Mouse (Mus musculus): ENCODE results near the gene Agbl5. TPM values are rescaled to one million over a fixed set of nuclear protein-coding genes. Genes with fewer than 3 reads are reported as not detected.
A peak's percentile ranks its signal among the peaks of the same experiment; 100 is the strongest.

Agbl5 gene
- polyA plus RNA-seq, 1 experiment from 2014 or later, result 18.4 TPM

DNA sequence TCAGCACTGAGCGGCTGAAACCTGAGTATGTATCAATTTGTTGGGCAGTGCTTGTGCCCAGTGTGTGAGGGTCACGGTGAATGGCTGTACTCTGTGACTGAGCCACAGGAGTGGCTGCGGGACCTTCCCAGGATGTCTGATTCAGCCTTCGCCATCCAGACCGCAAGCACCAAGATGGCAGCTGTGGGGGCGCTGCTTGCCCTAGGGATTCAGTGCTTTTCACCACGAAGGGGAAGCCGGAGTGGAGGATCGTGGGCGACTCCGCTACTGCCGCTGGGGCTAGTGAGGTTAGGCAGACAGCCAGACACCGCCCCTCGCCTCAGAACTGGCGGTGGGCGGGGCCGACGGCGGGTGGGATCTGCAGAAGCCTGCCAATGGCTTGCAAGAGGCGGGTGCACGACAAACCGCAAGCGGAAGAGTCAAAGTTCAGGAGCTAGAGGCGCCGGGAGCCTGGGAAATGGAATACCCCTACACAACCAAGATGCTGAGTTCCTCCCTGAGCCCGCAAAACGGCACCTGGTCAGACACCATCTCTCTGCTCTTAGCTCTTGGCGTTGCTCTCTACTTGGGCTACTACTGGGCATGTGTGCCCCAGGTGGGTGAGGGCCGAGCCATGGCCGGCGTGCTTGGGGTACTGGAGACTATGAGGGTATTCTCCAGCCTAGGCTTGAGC lies 61.3 kb downstream of the Agbl5 start:
- Histone ChIP-seq H3K27me3 (ENCODE audit: control insufficient read depth, insufficient read depth, low read length) (no peaks in the 10 kb centered on the region), H3K27ac (ENCODE audit: low read length) (peak overlapping the region; percentile 76), H3K4me1 (ENCODE audit: control insufficient read depth, insufficient read depth, low read length) (peaks cover 17% of the 10 kb centered on the region), H3K4me2 (ENCODE audit: low read depth, low read length) (peak overlapping the region; percentile 88), H3K9ac (ENCODE audit: low read length) (peak overlapping the region; percentile 72), H3K9me3 (replicated peaks; ENCODE audit: control insufficient read depth, low read length) (no peaks in the 10 kb centered on the region), H3K36me3 (ENCODE audit: control insufficient read depth, insufficient read depth, low read length) (peaks cover 15% of the 10 kb centered on the region; the same call in 1 of the 2 replicates), H3K4me3 (replicated peaks; ENCODE audit: low read length) (peak overlapping the region; percentile 70)
- under 1% methylated on average over 31 of the region's 31 CpGs for WGBS
- ATAC-seq (ENCODE audit: insufficient read depth, low FRiP score), result peak; percentile 84

DNA sequence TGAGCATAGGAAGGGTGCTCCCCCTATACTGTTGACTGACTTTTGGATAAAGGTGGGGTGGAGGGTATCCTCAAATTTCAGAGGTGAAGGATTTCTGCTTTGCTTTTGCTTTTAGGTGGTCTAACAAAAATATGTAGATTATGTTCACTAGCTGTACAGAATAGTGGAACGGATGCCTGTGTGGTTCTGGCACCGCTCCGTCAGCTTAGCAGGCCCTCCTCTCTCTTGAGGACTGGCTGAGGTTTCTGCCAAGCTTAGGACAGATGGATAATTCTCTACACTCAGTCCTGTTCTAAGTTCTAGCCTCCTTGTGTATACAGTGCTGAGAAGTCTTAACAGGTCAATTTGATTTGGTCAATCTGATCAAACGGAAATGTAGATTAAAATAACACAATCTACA lies 62.0 kb downstream of the Agbl5 start:
- peaks cover 16% of the 10 kb centered on the region; the same call in 1 of the 2 replicates for H3K36me3 ChIP-seq (ENCODE audit: control insufficient read depth, insufficient read depth, low read length)
- 57% methylated on average over 4 of the region's 4 CpGs for WGBS
- H3K9ac ChIP-seq (ENCODE audit: low read length), result peak overlapping the region; percentile 72
- peak overlapping the region; percentile 70 for H3K4me3 ChIP-seq (replicated peaks; ENCODE audit: low read length)
- peak overlapping the region; percentile 88 for H3K4me2 ChIP-seq (ENCODE audit: low read depth, low read length)
- peak overlapping the region; percentile 76 for H3K27ac ChIP-seq (ENCODE audit: low read length)
- H3K4me1 ChIP-seq (ENCODE audit: control insufficient read depth, insufficient read depth, low read length), result peaks cover 17% of the 10 kb centered on the region
- ATAC-seq (ENCODE audit: insufficient read depth, low FRiP score), result no peak
- H3K9me3 ChIP-seq (replicated peaks; ENCODE audit: control insufficient read depth, low read length), result no peaks in the 10 kb centered on the region
- no peaks in the 10 kb centered on the region for H3K27me3 ChIP-seq (ENCODE audit: control insufficient read depth, insufficient read depth, low read length)

DNA sequence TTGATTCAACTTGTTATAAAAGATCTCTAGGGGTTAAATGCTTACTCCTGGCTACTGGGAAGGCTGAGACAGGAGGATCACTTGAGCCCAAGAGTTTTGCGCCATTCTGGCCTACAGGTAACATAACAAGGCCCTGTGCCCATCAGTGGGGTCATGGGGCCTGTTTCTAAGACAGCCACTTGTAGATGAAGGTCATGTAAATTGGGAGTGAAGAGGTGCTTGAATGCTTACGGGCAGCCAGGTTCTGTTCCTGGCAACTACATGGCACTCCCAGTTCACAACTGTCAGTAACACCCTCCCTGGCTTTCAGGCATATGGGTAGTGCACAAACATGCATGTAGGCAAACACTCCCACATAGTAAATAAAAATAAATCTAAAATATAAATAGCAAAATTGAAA lies 62.4 kb downstream of the Agbl5 start:
- WGBS, result 86% methylated on average over 2 of the region's 2 CpGs
- Histone ChIP-seq H3K36me3 (ENCODE audit: control insufficient read depth, insufficient read depth, low read length) (peaks cover 16% of the 10 kb centered on the region; the same call in 1 of the 2 replicates), H3K4me1 (ENCODE audit: control insufficient read depth, insufficient read depth, low read length) (peaks cover 17% of the 10 kb centered on the region), H3K27me3 (ENCODE audit: control insufficient read depth, insufficient read depth, low read length) (no peaks in the 10 kb centered on the region), H3K9me3 (replicated peaks; ENCODE audit: control insufficient read depth, low read length) (no peaks in the 10 kb centered on the region), H3K4me3 (replicated peaks; ENCODE audit: low read length) (no peak overlapping the region), H3K9ac (ENCODE audit: low read length) (no peak overlapping the region), H3K4me2 (ENCODE audit: low read depth, low read length) (no peak overlapping the region), H3K27ac (ENCODE audit: low read length) (no peak overlapping the region)
- no peak for ATAC-seq (ENCODE audit: insufficient read depth, low FRiP score)

DNA sequence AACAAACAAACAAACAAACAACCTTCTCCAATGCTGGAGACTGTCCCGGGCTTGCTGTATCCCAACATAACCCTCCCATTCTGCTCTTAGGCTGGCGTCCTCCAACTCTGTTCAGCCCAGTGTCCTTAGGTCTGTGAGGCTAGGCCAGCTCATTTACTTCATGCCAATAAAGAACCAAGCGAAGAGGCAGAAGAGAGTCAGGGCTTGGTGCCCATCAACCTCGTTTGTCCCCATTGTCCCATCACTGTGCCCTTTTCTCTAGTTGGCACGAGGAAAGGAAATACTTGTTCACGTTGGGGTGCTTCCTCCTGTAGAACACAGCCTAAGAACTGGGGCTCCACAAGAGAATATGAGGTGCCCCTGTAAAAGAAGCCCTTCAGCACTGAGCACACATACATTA lies 63.2 kb downstream of the Agbl5 start:
- H3K36me3 ChIP-seq (ENCODE audit: control insufficient read depth, insufficient read depth, low read length), result peaks cover 16% of the 10 kb centered on the region; the same call in 1 of the 2 replicates
- no peaks in the 10 kb centered on the region for H3K9me3 ChIP-seq (replicated peaks; ENCODE audit: control insufficient read depth, low read length)
- ATAC-seq (ENCODE audit: insufficient read depth, low FRiP score), result no peak
- H3K4me2 ChIP-seq (ENCODE audit: low read depth, low read length), result no peak overlapping the region
- peaks cover 17% of the 10 kb centered on the region for H3K4me1 ChIP-seq (ENCODE audit: control insufficient read depth, insufficient read depth, low read length)
- no peaks in the 10 kb centered on the region for H3K27me3 ChIP-seq (ENCODE audit: control insufficient read depth, insufficient read depth, low read length)
- no peak overlapping the region for H3K27ac ChIP-seq (ENCODE audit: low read length)
- WGBS, result 86% methylated on average over 6 of the region's 6 CpGs
- H3K4me3 ChIP-seq (replicated peaks; ENCODE audit: low read length), result no peak overlapping the region
- no peak overlapping the region for H3K9ac ChIP-seq (ENCODE audit: low read length)

DNA sequence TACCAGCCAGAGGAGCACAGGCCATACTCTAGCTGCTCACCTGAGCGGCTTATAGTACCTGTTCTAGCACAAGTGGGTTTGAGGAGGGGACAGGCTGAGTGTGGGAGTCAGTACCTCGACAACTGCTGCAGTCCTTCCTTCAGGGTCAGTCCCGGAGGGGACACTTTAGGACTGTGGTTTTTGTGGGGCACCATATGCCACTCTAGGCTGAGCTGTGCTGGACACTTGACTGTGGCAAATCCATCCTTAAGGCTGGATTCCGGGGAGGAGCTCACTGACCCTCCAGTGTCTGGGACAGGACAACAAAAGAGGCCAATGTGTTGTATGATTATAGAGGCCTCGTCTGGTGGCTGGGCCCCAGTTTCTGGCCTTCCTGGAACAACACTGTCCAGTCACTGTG lies 64.1 kb downstream of the Agbl5 start:
- ATAC-seq (ENCODE audit: insufficient read depth, low FRiP score), result no peak
- 83% methylated on average over 5 of the region's 5 CpGs for WGBS

DNA sequence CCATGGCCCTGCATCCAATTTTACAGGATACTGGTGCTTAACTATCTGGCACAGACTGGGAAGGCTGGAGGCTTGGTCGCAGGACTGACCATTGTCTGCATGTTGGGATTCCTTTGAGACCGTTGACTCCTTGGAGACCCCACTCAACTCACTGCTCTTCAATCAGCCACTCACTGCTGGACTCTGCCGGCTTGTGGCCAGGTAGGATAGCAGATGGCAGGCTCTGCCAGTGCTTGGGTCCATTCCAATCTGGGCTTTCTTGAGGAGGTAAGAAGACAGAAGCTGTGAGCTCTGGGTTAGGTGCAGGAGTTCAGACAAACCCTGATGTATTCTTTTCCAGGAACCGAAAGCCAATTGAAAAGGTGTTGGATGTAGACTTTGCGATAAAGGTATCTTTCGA lies 65.6 kb downstream of the Agbl5 start:
- peaks cover 26% of the 10 kb centered on the region; the same call in 1 of the 2 replicates for H3K36me3 ChIP-seq (ENCODE audit: control insufficient read depth, insufficient read depth, low read length)
- 92% methylated on average over 6 of the region's 6 CpGs for WGBS
- no peaks in the 10 kb centered on the region for H3K9me3 ChIP-seq (replicated peaks; ENCODE audit: control insufficient read depth, low read length)
- H3K4me2 ChIP-seq (ENCODE audit: low read depth, low read length), result no peak overlapping the region
- no peak overlapping the region for H3K9ac ChIP-seq (ENCODE audit: low read length)
- H3K27ac ChIP-seq (ENCODE audit: low read length), result no peak overlapping the region
- peaks cover 28% of the 10 kb centered on the region for H3K4me1 ChIP-seq (ENCODE audit: control insufficient read depth, insufficient read depth, low read length)
- no peaks in the 10 kb centered on the region for H3K27me3 ChIP-seq (ENCODE audit: control insufficient read depth, insufficient read depth, low read length)
- no peak overlapping the region for H3K4me3 ChIP-seq (replicated peaks; ENCODE audit: low read length)
- ATAC-seq (ENCODE audit: insufficient read depth, low FRiP score), result no peak

More for the DNA sequence above, 64.1 kb downstream of the Agbl5 start:
- Histone ChIP-seq H3K4me1 (ENCODE audit: control insufficient read depth, insufficient read depth, low read length) (peaks cover 18% of the 10 kb centered on the region), H3K9me3 (replicated peaks; ENCODE audit: control insufficient read depth, low read length) (no peaks in the 10 kb centered on the region), H3K27ac (ENCODE audit: low read length) (no peak overlapping the region), H3K27me3 (ENCODE audit: control insufficient read depth, insufficient read depth, low read length) (no peaks in the 10 kb centered on the region), H3K36me3 (ENCODE audit: control insufficient read depth, insufficient read depth, low read length) (peaks cover 19% of the 10 kb centered on the region; the same call in 1 of the 2 replicates), H3K9ac (ENCODE audit: low read length) (no peak overlapping the region), H3K4me3 (replicated peaks; ENCODE audit: low read length) (no peak overlapping the region), H3K4me2 (ENCODE audit: low read depth, low read length) (no peak overlapping the region)

DNA sequence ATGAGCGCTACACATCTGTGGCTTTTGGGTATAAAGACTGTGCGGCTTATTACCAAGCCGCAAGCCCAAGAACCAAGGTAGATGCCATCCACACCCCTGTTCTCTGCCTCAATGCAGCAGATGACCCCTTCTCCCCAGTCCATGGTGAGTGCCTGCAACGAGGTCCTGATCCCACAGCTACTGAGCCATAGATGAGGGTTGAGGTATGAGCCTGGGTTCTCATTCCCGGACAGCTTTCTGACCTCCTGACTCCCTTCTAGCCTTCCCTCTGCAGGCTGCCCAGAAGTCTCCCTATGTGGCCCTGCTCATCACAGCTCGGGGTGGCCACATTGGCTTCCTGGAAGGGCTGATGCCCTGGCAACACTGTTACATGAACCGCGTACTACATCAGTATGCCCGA lies 66.1 kb downstream of the Agbl5 start:
- H3K27ac ChIP-seq (ENCODE audit: low read length), result no peak overlapping the region
- H3K9me3 ChIP-seq (replicated peaks; ENCODE audit: control insufficient read depth, low read length), result no peaks in the 10 kb centered on the region
- no peak for ATAC-seq (ENCODE audit: insufficient read depth, low FRiP score)

DNA sequence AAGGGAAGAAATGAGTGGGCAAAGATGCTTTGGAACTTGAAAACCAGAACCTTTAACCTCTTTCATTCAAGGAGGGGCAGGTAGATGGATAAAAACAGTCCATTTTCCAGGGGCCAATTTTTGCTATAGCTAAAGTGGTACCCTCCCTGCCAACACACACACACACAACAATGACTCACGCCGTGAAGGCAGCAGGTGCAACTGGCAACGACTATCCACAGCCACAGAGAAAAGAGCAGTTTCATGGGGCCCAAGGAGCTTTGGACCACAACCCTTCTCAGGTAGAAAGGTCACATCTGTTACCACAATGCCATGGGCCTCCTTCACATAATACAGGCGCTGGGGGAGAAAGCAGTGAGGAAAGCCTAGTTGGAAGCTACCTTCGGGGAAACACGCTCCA lies 67.3 kb downstream of the Agbl5 start:
- no peaks in the 10 kb centered on the region for H3K27me3 ChIP-seq (ENCODE audit: control insufficient read depth, insufficient read depth, low read length)
- H3K4me1 ChIP-seq (ENCODE audit: control insufficient read depth, insufficient read depth, low read length), result peaks cover 21% of the 10 kb centered on the region
- no peak overlapping the region for H3K4me2 ChIP-seq (ENCODE audit: low read depth, low read length)
- H3K4me3 ChIP-seq (replicated peaks; ENCODE audit: low read length), result no peak overlapping the region
- WGBS, result 88% methylated on average over 6 of the region's 6 CpGs
- no peak overlapping the region for H3K9ac ChIP-seq (ENCODE audit: low read length)
- H3K36me3 ChIP-seq (ENCODE audit: control insufficient read depth, insufficient read depth, low read length), result peaks cover 26% of the 10 kb centered on the region; the same call in 1 of the 2 replicates
- H3K9me3 ChIP-seq (replicated peaks; ENCODE audit: control insufficient read depth, low read length), result no peaks in the 10 kb centered on the region
- H3K27ac ChIP-seq (ENCODE audit: low read length), result no peak overlapping the region
- no peak for ATAC-seq (ENCODE audit: insufficient read depth, low FRiP score)

More for the DNA sequence above, 66.1 kb downstream of the Agbl5 start:
- WGBS, result 92% methylated on average over 9 of the region's 9 CpGs
- peaks cover 26% of the 10 kb centered on the region; the same call in 1 of the 2 replicates for H3K36me3 ChIP-seq (ENCODE audit: control insufficient read depth, insufficient read depth, low read length)
- no peaks in the 10 kb centered on the region for H3K27me3 ChIP-seq (ENCODE audit: control insufficient read depth, insufficient read depth, low read length)
- no peak overlapping the region for H3K9ac ChIP-seq (ENCODE audit: low read length)
- peaks cover 26% of the 10 kb centered on the region for H3K4me1 ChIP-seq (ENCODE audit: control insufficient read depth, insufficient read depth, low read length)
- no peak overlapping the region for H3K4me3 ChIP-seq (replicated peaks; ENCODE audit: low read length)
- no peak overlapping the region for H3K4me2 ChIP-seq (ENCODE audit: low read depth, low read length)

Data from stomach, embryonic 16.5 days (tissue).